Mouse (Mus musculus): Measurements from ENCODE around the gene Cntrl. TPM values are rescaled to one million over a fixed set of nuclear protein-coding genes. Genes with fewer than 3 reads are reported as not detected.

The Cntrl gene
- polyA plus RNA-seq, 1 experiment = 0.63 TPM

GRCm38 (mm10) chr2:35200898-35201668 is 91.8 kb downstream of the Cntrl start, which contains the start of gene Rab14:
Gene Rab14 (minus strand): TSS chr2:35201120.
- Histone ChIP-seq H3K9me3 (ENCODE audit: control insufficient read depth, low read length) (no peaks in the 10 kb centered on the region), H3K36me3 (ENCODE audit: control insufficient read depth) (peaks cover 24% of the 10 kb centered on the region), H3K27me3 (ENCODE audit: control insufficient read depth) (no peaks in the 10 kb centered on the region), H3K4me1 (ENCODE audit: control insufficient read depth) (peaks cover 38% of the 10 kb centered on the region), H3K4me3 (replicated peaks) (peak within 1 kb of the TSS; percentile 70)
- TF ChIP-seq GATA1 (IDR thresholded peaks at IDR 0.05; ENCODE audit: low read length) = no peak

GRCm38 (mm10) chr2:35203729-35204128 is 94.4 kb downstream of the Cntrl start:
- peaks cover 36% of the 10 kb centered on the region for H3K4me1 ChIP-seq (ENCODE audit: control insufficient read depth)
- TF ChIP-seq GATA1 (IDR thresholded peaks at IDR 0.05; ENCODE audit: low read length) (no peak), TAL1 (IDR thresholded peaks at IDR 0.05; ENCODE audit: low read length) (no peak)
- H3K4me3 ChIP-seq (replicated peaks) = no peak overlapping the region

GRCm38 (mm10) chr2:35206761-35207160 is 97.5 kb downstream of the Cntrl start:
- Histone ChIP-seq H3K9me3 (ENCODE audit: control insufficient read depth, low read length) (no peaks in the 10 kb centered on the region), H3K27me3 (ENCODE audit: control insufficient read depth) (no peaks in the 10 kb centered on the region), H3K4me3 (replicated peaks) (no peak overlapping the region), H3K36me3 (ENCODE audit: control insufficient read depth) (no peaks in the 10 kb centered on the region), H3K4me1 (ENCODE audit: control insufficient read depth) (peaks cover 21% of the 10 kb centered on the region)
- TF ChIP-seq TAL1 (IDR thresholded peaks at IDR 0.05; ENCODE audit: low read length) (no peak), GATA1 (IDR thresholded peaks at IDR 0.05; ENCODE audit: low read length) (no peak)

More at GRCm38 (mm10) chr2:35203729-35204128, 94.4 kb downstream of the Cntrl start:
- Histone ChIP-seq H3K27me3 (ENCODE audit: control insufficient read depth) (no peaks in the 10 kb centered on the region), H3K9me3 (ENCODE audit: control insufficient read depth, low read length) (no peaks in the 10 kb centered on the region), H3K36me3 (ENCODE audit: control insufficient read depth) (peaks cover 5% of the 10 kb centered on the region)

- TF ChIP-seq TAL1 (IDR thresholded peaks at IDR 0.05; ENCODE audit: low read length) (no peak), GATA1 (IDR thresholded peaks at IDR 0.05; ENCODE audit: low read length) (no peak)
- Histone ChIP-seq H3K9me3 (ENCODE audit: control insufficient read depth, low read length) (no peaks in the 10 kb centered on the region), H3K27me3 (ENCODE audit: control insufficient read depth) (peaks cover 3% of the 10 kb centered on the region; the same call in 1 of the 2 replicates), H3K4me3 (replicated peaks) (no peak overlapping the region), H3K36me3 (ENCODE audit: control insufficient read depth) (no peaks in the 10 kb centered on the region), H3K4me1 (ENCODE audit: control insufficient read depth) (peaks cover 19% of the 10 kb centered on the region)
Observed at GRCm38 (mm10) chr2:35208054-35208453, 98.8 kb downstream of the Cntrl start.

- H3K4me3 ChIP-seq (replicated peaks) = no peak overlapping the region
- TF ChIP-seq TAL1 (IDR thresholded peaks at IDR 0.05; ENCODE audit: low read length) = no peak
- TF ChIP-seq GATA1 (IDR thresholded peaks at IDR 0.05; ENCODE audit: low read length) = no peak
- no peaks in the 10 kb centered on the region for H3K36me3 ChIP-seq (ENCODE audit: control insufficient read depth)
- no peaks in the 10 kb centered on the region for H3K9me3 ChIP-seq (ENCODE audit: control insufficient read depth, low read length)
- peaks cover 26% of the 10 kb centered on the region for H3K4me1 ChIP-seq (ENCODE audit: control insufficient read depth)
- H3K27me3 ChIP-seq (ENCODE audit: control insufficient read depth) = peaks cover 3% of the 10 kb centered on the region; the same call in 1 of the 2 replicates
Observed at GRCm38 (mm10) chr2:35208931-35209665, 99.8 kb downstream of the Cntrl start.

GRCm38 (mm10) chr2:35211681-35212080 is 102.4 kb downstream of the Cntrl start:
- H3K27me3 ChIP-seq (ENCODE audit: control insufficient read depth) = peaks cover 6% of the 10 kb centered on the region; the same call in 1 of the 2 replicates
- no peaks in the 10 kb centered on the region for H3K36me3 ChIP-seq (ENCODE audit: control insufficient read depth)
- peaks cover 36% of the 10 kb centered on the region for H3K4me1 ChIP-seq (ENCODE audit: control insufficient read depth)
- H3K4me3 ChIP-seq (replicated peaks) = no peak overlapping the region
- no peaks in the 10 kb centered on the region for H3K9me3 ChIP-seq (ENCODE audit: control insufficient read depth, low read length)
- no peak for TF ChIP-seq TAL1 (IDR thresholded peaks at IDR 0.05; ENCODE audit: low read length)
- no peak for TF ChIP-seq GATA1 (IDR thresholded peaks at IDR 0.05; ENCODE audit: low read length)

GRCm38 (mm10) chr2:35213345-35213910 is 104.1 kb downstream of the Cntrl start:
- H3K36me3 ChIP-seq (ENCODE audit: control insufficient read depth) = no peaks in the 10 kb centered on the region
- no peak overlapping the region for H3K4me3 ChIP-seq (replicated peaks)
- H3K4me1 ChIP-seq (ENCODE audit: control insufficient read depth) = peaks cover 29% of the 10 kb centered on the region
- H3K9me3 ChIP-seq (ENCODE audit: control insufficient read depth, low read length) = no peaks in the 10 kb centered on the region
- H3K27me3 ChIP-seq (ENCODE audit: control insufficient read depth) = peaks cover 6% of the 10 kb centered on the region; the same call in 1 of the 2 replicates
- no peak for TF ChIP-seq TAL1 (IDR thresholded peaks at IDR 0.05; ENCODE audit: low read length)
- peak; percentile 32; the same call in 1 of the 2 replicates for TF ChIP-seq GATA1 (IDR thresholded peaks at IDR 0.05; ENCODE audit: low read length)

- peaks cover 32% of the 10 kb centered on the region for H3K4me1 ChIP-seq (ENCODE audit: control insufficient read depth)
- TF ChIP-seq TAL1 (IDR thresholded peaks at IDR 0.05; ENCODE audit: low read length) (no peak), GATA1 (IDR thresholded peaks at IDR 0.05; ENCODE audit: low read length) (no peak)
- H3K27me3 ChIP-seq (ENCODE audit: control insufficient read depth) = peaks cover 6% of the 10 kb centered on the region; the same call in 1 of the 2 replicates
- H3K9me3 ChIP-seq (ENCODE audit: control insufficient read depth, low read length) = no peaks in the 10 kb centered on the region
- no peak overlapping the region for H3K4me3 ChIP-seq (replicated peaks)
- H3K36me3 ChIP-seq (ENCODE audit: control insufficient read depth) = no peaks in the 10 kb centered on the region
Observed at GRCm38 (mm10) chr2:35214881-35215358, 105.6 kb downstream of the Cntrl start.

Data from erythroblast, embryonic 14.5 days (primary cell).